Comparison of ENCODE assay signal across 25 mouse cellular contexts in the genomic region with DNA sequence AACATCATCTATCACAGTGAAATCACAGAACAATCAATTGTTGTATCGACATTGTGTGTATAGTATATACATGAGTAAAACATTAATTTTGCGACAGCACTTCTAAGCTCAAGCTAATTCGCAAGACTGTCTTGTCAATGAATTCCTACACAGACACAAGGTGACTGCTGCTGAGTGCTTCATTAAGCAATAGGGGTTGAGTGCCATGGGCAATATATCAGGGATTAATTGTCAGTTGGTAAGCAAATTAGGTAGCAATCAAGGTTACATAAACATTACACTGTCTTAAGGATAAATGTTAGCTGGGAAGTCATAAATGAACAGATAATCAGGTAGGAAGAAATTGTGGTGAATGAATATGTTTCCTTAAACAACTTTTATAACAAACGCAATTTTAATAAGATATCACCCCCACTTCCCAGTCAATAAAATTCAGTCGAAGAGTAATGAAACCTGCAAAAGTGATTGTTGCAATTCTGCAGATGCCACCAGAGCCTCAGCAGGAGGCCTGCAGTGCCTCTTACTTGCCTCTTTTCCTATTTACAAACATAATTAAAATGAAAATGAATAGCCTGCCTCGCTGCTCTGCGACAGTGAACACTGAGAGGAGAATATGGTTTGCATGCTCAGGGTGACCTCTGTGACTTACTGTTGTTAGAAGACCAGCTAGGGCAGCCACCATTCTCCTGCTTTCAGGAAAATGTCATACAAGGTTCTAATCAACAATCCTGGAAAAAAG.
DNase-seq lines count a peak whose midpoint lies in the region; ATAC-seq and TF ChIP-seq lines count a peak whose summit lies in the region.
"Had no signal": no experiment of that assay in that cellular context is flagged by ENCODE, and none has a peak within 500 bp of the region (broad histone marks: within the 10 kb centered on the region; RNA-seq: fewer than 3 reads in every experiment).

No protein-coding gene starts in this region.

- no peaks in the 10 kb centered on the region for H3K27me3 ChIP-seq in hindbrain, embryonic 11.5 days (ENCODE audit: control insufficient read depth, insufficient read depth, low read length)
- H3K27me3 ChIP-seq in hindbrain, embryonic 16.5 days (replicated peaks; ENCODE audit: control insufficient read depth, insufficient read depth, low read length): no peaks in the 10 kb centered on the region
- no peaks in the 10 kb centered on the region for H3K27me3 ChIP-seq in hindbrain, embryonic 13.5 days
- H3K27me3 ChIP-seq in hindbrain, postnatal 0 days (ENCODE audit: insufficient read depth, low read length): no peaks in the 10 kb centered on the region
- H3K27me3 ChIP-seq in neural tube, embryonic 12.5 days (replicated peaks): no peaks in the 10 kb centered on the region
- H3K27me3 ChIP-seq: CH12.LX; embryonic facial prominence, embryonic 12.5 days; forebrain, embryonic 13.5 days; Patski had no signal

- no peak overlapping the region for H3K27ac ChIP-seq in hindbrain, embryonic 11.5 days (ENCODE audit: low read depth, low read length)
- H3K27ac ChIP-seq in hindbrain, embryonic 16.5 days (ENCODE audit: low read depth, low read length): no peak overlapping the region
- no peak overlapping the region; the same call in 1 of the 2 replicates for H3K27ac ChIP-seq in hindbrain, embryonic 13.5 days
- H3K27ac ChIP-seq in hindbrain, postnatal 0 days: no peak overlapping the region
- H3K27ac ChIP-seq in neural tube, embryonic 12.5 days: no peak overlapping the region
- H3K27ac ChIP-seq: embryonic facial prominence, embryonic 10.5 days; embryonic facial prominence, embryonic 12.5 days; forebrain, embryonic 13.5 days had no signal

- H3K4me2 ChIP-seq in hindbrain, embryonic 11.5 days (replicated peaks; ENCODE audit: low read depth, low read length): no peak overlapping the region
- no peak overlapping the region for H3K4me2 ChIP-seq in hindbrain, embryonic 16.5 days (ENCODE audit: low read length)
- H3K4me2 ChIP-seq in hindbrain, embryonic 13.5 days: no peak overlapping the region
- H3K4me2 ChIP-seq in hindbrain, postnatal 0 days (ENCODE audit: low read depth, low read length): no peak overlapping the region
- H3K4me2 ChIP-seq in neural tube, embryonic 12.5 days (replicated peaks): no peak overlapping the region
- H3K4me2 ChIP-seq: embryonic facial prominence, embryonic 12.5 days; forebrain, embryonic 13.5 days had no signal

- no peaks in the 10 kb centered on the region for H3K4me1 ChIP-seq in hindbrain, embryonic 11.5 days (replicated peaks; ENCODE audit: control insufficient read depth, insufficient read depth, low read length)
- no peaks in the 10 kb centered on the region for H3K4me1 ChIP-seq in hindbrain, embryonic 16.5 days (ENCODE audit: control insufficient read depth, insufficient read depth, low read depth, low read length)
- H3K4me1 ChIP-seq in hindbrain, embryonic 13.5 days (replicated peaks): no peaks in the 10 kb centered on the region
- no peaks in the 10 kb centered on the region for H3K4me1 ChIP-seq in hindbrain, postnatal 0 days (ENCODE audit: insufficient read depth, low read length)
- H3K4me1 ChIP-seq in neural tube, embryonic 12.5 days: no peaks in the 10 kb centered on the region
- H3K4me1 ChIP-seq: embryonic facial prominence, embryonic 10.5 days; embryonic facial prominence, embryonic 12.5 days; forebrain, embryonic 13.5 days had no signal

- 0 out of 2 replicates have a peak, but pooled peaks have one; percentile 40 for ATAC-seq in hindbrain, embryonic 11.5 days (ENCODE audit: low FRiP score)
- no peak for ATAC-seq in hindbrain, embryonic 16.5 days
- 0 out of 2 replicates have a peak, but pooled peaks have one; percentile 46 for ATAC-seq in hindbrain, embryonic 13.5 days (ENCODE audit: low FRiP score)
- no peak for ATAC-seq in hindbrain, postnatal 0 days
- peak; percentile 29; the same call in 1 of the 2 replicates for ATAC-seq in neural tube, embryonic 12.5 days (ENCODE audit: low FRiP score, low read depth)
- ATAC-seq: activated CD4-positive, CD25-positive, alpha-beta regulatory T cell, adult 4 months; CD4-positive, CD25-positive, alpha-beta regulatory T cell, adult 4 months; forebrain, embryonic 13.5 days; Patski had no signal

- H3K9me3 ChIP-seq in hindbrain, embryonic 11.5 days (ENCODE audit: control insufficient read depth, low read length): no peaks in the 10 kb centered on the region
- no peaks in the 10 kb centered on the region for H3K9me3 ChIP-seq in hindbrain, embryonic 16.5 days (ENCODE audit: control insufficient read depth, low read length)
- no peaks in the 10 kb centered on the region; the same call in 1 of the 2 replicates for H3K9me3 ChIP-seq in hindbrain, embryonic 13.5 days
- 0 out of 2 replicates have a peak, but pooled peaks cover 2% of the 10 kb centered on the region for H3K9me3 ChIP-seq in hindbrain, postnatal 0 days (ENCODE audit: low read length)
- no peaks in the 10 kb centered on the region for H3K9me3 ChIP-seq in neural tube, embryonic 12.5 days
- H3K9me3 ChIP-seq: embryonic facial prominence, embryonic 12.5 days had no signal

- 69% methylated on average over 7 of the region's 7 CpGs for WGBS in hindbrain, embryonic 11.5 days
- 51% methylated on average over 7 of the region's 7 CpGs for WGBS in hindbrain, embryonic 16.5 days
- WGBS in hindbrain, embryonic 13.5 days: 49% methylated on average over 7 of the region's 7 CpGs
- 53% methylated on average over 7 of the region's 7 CpGs for WGBS in hindbrain, postnatal 0 days
- 69% methylated on average over 7 of the region's 7 CpGs for WGBS in neural tube, embryonic 12.5 days

- no peak for TF ChIP-seq CTCF in hindbrain, postnatal 0 days (IDR thresholded peaks at IDR 0.05; ENCODE audit: low read depth)

- DNase-seq in hindbrain, embryonic 11.5 days (ENCODE audit: low spot score): no peak
- DNase-seq in hindbrain, postnatal 0 days (ENCODE audit: low spot score): no peak
- no peak for DNase-seq in neural tube, embryonic 10.5 days (ENCODE audit: extremely low spot score, low spot score)
- peak; percentile 9 for DNase-seq in retina, embryonic 14.5 days (ENCODE audit: low spot score)
- no peak for DNase-seq in retina, postnatal 1 day
- DNase-seq: adrenal gland, adult 8-10 months; adrenal gland, postnatal 14 days; adrenal gland, postnatal 36 days; B cell, adult 2 months; cerebellum, adult 11-12 months; cerebellum, adult 2 months; cerebellum, adult 9-10 months; cerebellum, postnatal 10 days; cerebellum, postnatal 25 days had no signal

- no peak overlapping the region for H3K4me3 ChIP-seq in hindbrain, embryonic 11.5 days (ENCODE audit: low read depth, low read length)
- H3K4me3 ChIP-seq in hindbrain, embryonic 16.5 days (ENCODE audit: low read length): no peak overlapping the region
- H3K4me3 ChIP-seq in hindbrain, embryonic 13.5 days: no peak overlapping the region
- no peak overlapping the region for H3K4me3 ChIP-seq in hindbrain, postnatal 0 days (ENCODE audit: low read length)
- no peak overlapping the region for H3K4me3 ChIP-seq in neural tube, embryonic 12.5 days
- H3K4me3 ChIP-seq: embryonic facial prominence, embryonic 10.5 days; embryonic facial prominence, embryonic 12.5 days; forebrain, embryonic 13.5 days had no signal

- H3K36me3 ChIP-seq in hindbrain, embryonic 11.5 days (ENCODE audit: control insufficient read depth, insufficient read depth, low read length): no peaks in the 10 kb centered on the region
- no peaks in the 10 kb centered on the region for H3K36me3 ChIP-seq in hindbrain, embryonic 16.5 days (ENCODE audit: control insufficient read depth, insufficient read depth, low read length)
- no peaks in the 10 kb centered on the region for H3K36me3 ChIP-seq in hindbrain, embryonic 13.5 days
- no peaks in the 10 kb centered on the region for H3K36me3 ChIP-seq in hindbrain, postnatal 0 days (ENCODE audit: insufficient read depth, low read length)
- no peaks in the 10 kb centered on the region for H3K36me3 ChIP-seq in neural tube, embryonic 12.5 days
- H3K36me3 ChIP-seq: embryonic facial prominence, embryonic 10.5 days; embryonic facial prominence, embryonic 12.5 days; G1E had no signal

- no peak overlapping the region for H3K9ac ChIP-seq in hindbrain, embryonic 11.5 days (ENCODE audit: low read depth, low read length)
- H3K9ac ChIP-seq in hindbrain, embryonic 16.5 days (ENCODE audit: low read depth, low read length): no peak overlapping the region
- H3K9ac ChIP-seq in hindbrain, embryonic 13.5 days: no peak overlapping the region
- no peak overlapping the region for H3K9ac ChIP-seq in hindbrain, postnatal 0 days (replicated peaks; ENCODE audit: low read length)
- H3K9ac ChIP-seq in neural tube, embryonic 12.5 days: no peak overlapping the region
- H3K9ac ChIP-seq: embryonic facial prominence, embryonic 12.5 days; forebrain, embryonic 13.5 days had no signal

Comparison
In these comparisons a context has a peak if more than half of its experiments do, and no peak if none do; other contexts are left out.
1. ATAC-seq: peak in hindbrain, embryonic 11.5 days (single experiment), hindbrain, embryonic 13.5 days (single experiment) and neural tube, embryonic 12.5 days (single experiment); none in hindbrain, embryonic 16.5 days (single experiment) and hindbrain, postnatal 0 days (single experiment).